Mouse (Mus musculus): Measurements from ENCODE around the gene Art2b. TPM values are rescaled to one million over a fixed set of nuclear protein-coding genes. Genes with fewer than 3 reads are reported as not detected.

Art2b gene
- 205 TPM for polyA plus RNA-seq (2017; shearing (Covaris generic))

DNA sequence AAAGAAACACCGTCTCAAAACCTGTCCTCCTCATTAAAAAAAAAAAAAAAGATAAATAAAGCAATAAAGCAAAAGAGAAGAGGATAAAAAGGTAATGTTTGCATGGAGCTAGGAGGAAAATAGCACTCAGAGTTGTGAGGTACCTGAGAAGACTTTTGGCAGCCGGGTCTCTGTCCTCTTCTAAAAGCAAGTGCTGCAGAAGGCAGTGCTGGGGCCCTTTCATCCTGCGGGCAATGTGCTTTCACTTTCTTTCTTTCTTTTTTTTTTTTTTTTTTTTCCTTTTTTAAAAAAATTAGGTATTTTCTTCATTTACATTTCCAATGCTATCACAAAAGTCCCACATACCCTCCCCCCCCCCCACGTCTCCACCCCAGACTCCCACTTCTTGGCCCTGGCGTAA is at the start of gene Art2b:
TSS of gene Art2b (minus strand) at position 193 of the 400 bp plus-strand sequence.

Other genes starting within 250 kb of the Art2b start
- 90.4 TPM for gene Arap1, start 237.5 kb downstream of the Art2b start, polyA plus RNA-seq (2017; shearing (Covaris generic))
- 83.3 TPM for gene Gm45837, start 174.7 kb downstream of the Art2b start, polyA plus RNA-seq (2017; shearing (Covaris generic))
- 13.8 TPM for gene Pde2a, start 163.9 kb downstream of the Art2b start, polyA plus RNA-seq (2017; shearing (Covaris generic))
- 23.0 TPM for gene Clpb, start 78.0 kb upstream of the Art2b start, polyA plus RNA-seq (2017; shearing (Covaris generic))
- not detected for gene Phox2a, start 232.7 kb upstream of the Art2b start, polyA plus RNA-seq (2017; shearing (Covaris generic))